In genomic region chr11:117889887-117890340, GRCm38 (mm10) we compare ENCODE assay signal across 10 mouse cellular contexts. TPM values are rescaled to one million over a fixed set of nuclear protein-coding genes. Genes with fewer than 3 reads are reported as not detected.
DNase-seq lines count a peak whose midpoint lies in the region; ATAC-seq lines count a peak whose summit lies in the region.
"Had no signal": no experiment of that assay in that cellular context is flagged by ENCODE, and none has a peak within 500 bp of the region (broad histone marks: within the 10 kb centered on the region; RNA-seq: fewer than 3 reads in every experiment).

No protein-coding gene starts in this region.

- no peaks in the 10 kb centered on the region for H3K9me3 ChIP-seq in lung, embryonic 15.5 days
- no peaks in the 10 kb centered on the region for H3K9me3 ChIP-seq in forebrain, embryonic 14.5 days (replicated peaks; ENCODE audit: control insufficient read depth, low read length)
- no peaks in the 10 kb centered on the region for H3K9me3 ChIP-seq in liver, embryonic 13.5 days (replicated peaks)
- H3K9me3 ChIP-seq in stomach, embryonic 16.5 days (replicated peaks; ENCODE audit: control insufficient read depth, low read length), result no peaks in the 10 kb centered on the region

- peak overlapping the region; percentile 55 for H3K4me2 ChIP-seq in lung, embryonic 15.5 days
- H3K4me2 ChIP-seq in forebrain, embryonic 14.5 days (ENCODE audit: low read length), result peak overlapping the region; percentile 47
- H3K4me2 ChIP-seq in liver, embryonic 13.5 days, result peak overlapping the region; percentile 10; the same call in 1 of the 2 replicates
- peak overlapping the region; percentile 52 for H3K4me2 ChIP-seq in stomach, embryonic 16.5 days (ENCODE audit: low read depth, low read length)

- peak overlapping the region; percentile 17; the same call in 1 of the 2 replicates for H3K4me3 ChIP-seq in lung, embryonic 15.5 days
- H3K4me3 ChIP-seq in forebrain, embryonic 14.5 days (ENCODE audit: low read depth, low read length), result no peak overlapping the region
- no peak overlapping the region for H3K4me3 ChIP-seq in liver, embryonic 13.5 days (replicated peaks)
- peak overlapping the region; percentile 31 for H3K4me3 ChIP-seq in stomach, embryonic 16.5 days (replicated peaks; ENCODE audit: low read length)

- no peaks in the 10 kb centered on the region for H3K36me3 ChIP-seq in lung, embryonic 15.5 days
- no peaks in the 10 kb centered on the region for H3K36me3 ChIP-seq in forebrain, embryonic 14.5 days (ENCODE audit: control insufficient read depth, insufficient read depth, low read length)
- no peaks in the 10 kb centered on the region for H3K36me3 ChIP-seq in liver, embryonic 13.5 days
- H3K36me3 ChIP-seq in stomach, embryonic 16.5 days (ENCODE audit: control insufficient read depth, insufficient read depth, low read length), result no peaks in the 10 kb centered on the region

- WGBS in lung, embryonic 15.5 days, result 19% methylated on average over 11 of the region's 11 CpGs
- WGBS in forebrain, embryonic 14.5 days, result 1% methylated on average over 11 of the region's 11 CpGs
- WGBS in liver, embryonic 13.5 days (ENCODE audit: insufficient replicate concordance), result 20% methylated on average over 11 of the region's 11 CpGs
- 18% methylated on average over 11 of the region's 11 CpGs for WGBS in stomach, embryonic 16.5 days

- peaks cover 36% of the 10 kb centered on the region for H3K4me1 ChIP-seq in lung, embryonic 15.5 days
- peaks cover 29% of the 10 kb centered on the region for H3K4me1 ChIP-seq in forebrain, embryonic 14.5 days (ENCODE audit: control insufficient read depth, insufficient read depth, low read length)
- peaks cover 40% of the 10 kb centered on the region for H3K4me1 ChIP-seq in liver, embryonic 13.5 days (replicated peaks)
- peaks cover 33% of the 10 kb centered on the region for H3K4me1 ChIP-seq in stomach, embryonic 16.5 days (ENCODE audit: control insufficient read depth, insufficient read depth, low read length)

- DNase-seq in lung, postnatal 25 days (ENCODE audit: low spot score), result no peak
- peak; percentile 80 for DNase-seq in forebrain, embryonic 14.5 days (ENCODE audit: low spot score)
- DNase-seq in liver, embryonic 13.5 days, result no peak
- no peak for DNase-seq in urinary bladder, postnatal 10 days (ENCODE audit: low spot score)
- no peak for DNase-seq in cerebellum, postnatal 14 days
- DNase-seq in cerebellum, postnatal 25 days, result no peak
- DNase-seq: cerebellum, adult 11-12 months had no signal

- H3K27ac ChIP-seq in lung, embryonic 15.5 days, result 0 out of 2 replicates have a peak overlapping the region, but pooled peaks have one; percentile 16
- H3K27ac ChIP-seq in forebrain, embryonic 14.5 days (ENCODE audit: low read depth, low read length), result peak overlapping the region; percentile 49
- no peak overlapping the region for H3K27ac ChIP-seq in liver, embryonic 13.5 days
- peak overlapping the region; percentile 52 for H3K27ac ChIP-seq in stomach, embryonic 16.5 days (ENCODE audit: low read length)

- ATAC-seq in lung, embryonic 15.5 days (ENCODE audit: borderline replicate concordance, extremely low read depth, low FRiP score, low TSS enrichment), result 0 out of 2 replicates have a peak, but pooled peaks have one; percentile 20
- peak; percentile 77 for ATAC-seq in forebrain, embryonic 14.5 days
- no peak for ATAC-seq in liver, embryonic 13.5 days (ENCODE audit: low read depth)
- no peak for ATAC-seq in stomach, embryonic 16.5 days (ENCODE audit: insufficient read depth, low FRiP score)

- H3K9ac ChIP-seq in lung, embryonic 15.5 days, result peak overlapping the region; percentile 37
- H3K9ac ChIP-seq in forebrain, embryonic 14.5 days (ENCODE audit: low read length), result peak overlapping the region; percentile 32; the same call in 1 of the 2 replicates
- 0 out of 2 replicates have a peak overlapping the region, but pooled peaks have one; percentile 6 for H3K9ac ChIP-seq in liver, embryonic 13.5 days
- H3K9ac ChIP-seq in stomach, embryonic 16.5 days (ENCODE audit: low read length), result peak overlapping the region; percentile 67

- H3K27me3 ChIP-seq in lung, embryonic 15.5 days, result no peaks in the 10 kb centered on the region
- peaks cover 58% of the 10 kb centered on the region for H3K27me3 ChIP-seq in forebrain, embryonic 14.5 days (replicated peaks; ENCODE audit: control insufficient read depth, insufficient read depth, low read length)
- H3K27me3 ChIP-seq in liver, embryonic 13.5 days, result peaks cover 40% of the 10 kb centered on the region
- no peaks in the 10 kb centered on the region for H3K27me3 ChIP-seq in stomach, embryonic 16.5 days (ENCODE audit: control insufficient read depth, insufficient read depth, low read length)

RNA-seq across cellular contexts. Expression of gene Tha1, which starts 16.6 kb away (rescaled TPM):
- 5.0 and 5.4 TPM in 2 replicates for polyA plus RNA-seq in lung, embryonic 15.5 days (2015; fragmentation: Nextera tagmentation; extraction: Ambion mirVana)
- polyA plus RNA-seq in forebrain, embryonic 14.5 days (2014; fragmentation: Nextera tagmentation; extraction: Ambion mirVana), result 3.3 and 3.4 TPM in 2 replicates
- 1.4 and 1.9 TPM in 2 replicates for polyA plus RNA-seq in liver, embryonic 13.5 days (2015; fragmentation: Nextera tagmentation; extraction: Ambion mirVana)
- polyA plus RNA-seq in stomach, embryonic 16.5 days (2015; fragmentation: Nextera tagmentation; extraction: Ambion mirVana), result 6.8 and 8.2 TPM in 2 replicates

RNA-seq across cellular contexts. Expression of gene Tmem235, which starts 29.4 kb away (rescaled TPM):
- not detected in 2 replicates for polyA plus RNA-seq in lung, embryonic 15.5 days (2015; fragmentation: Nextera tagmentation; extraction: Ambion mirVana)
- not detected in 2 replicates for polyA plus RNA-seq in forebrain, embryonic 14.5 days (2014; fragmentation: Nextera tagmentation; extraction: Ambion mirVana)
- polyA plus RNA-seq in liver, embryonic 13.5 days (2015; fragmentation: Nextera tagmentation; extraction: Ambion mirVana), result not detected in 2 replicates
- not detected in 2 replicates for polyA plus RNA-seq in stomach, embryonic 16.5 days (2015; fragmentation: Nextera tagmentation; extraction: Ambion mirVana)
- polyA plus RNA-seq: liver, embryonic 16.5 days had no signal

RNA-seq across cellular contexts. Expression of gene Birc5, which starts 40.9 kb away (rescaled TPM):
- 352 and 368 TPM in 2 replicates for polyA plus RNA-seq in lung, embryonic 15.5 days (2015; fragmentation: Nextera tagmentation; extraction: Ambion mirVana)
- 106 and 145 TPM in 2 replicates for polyA plus RNA-seq in forebrain, embryonic 14.5 days (2014; fragmentation: Nextera tagmentation; extraction: Ambion mirVana)
- 407 and 437 TPM in 2 replicates for polyA plus RNA-seq in liver, embryonic 13.5 days (2015; fragmentation: Nextera tagmentation; extraction: Ambion mirVana)
- polyA plus RNA-seq in stomach, embryonic 16.5 days (2015; fragmentation: Nextera tagmentation; extraction: Ambion mirVana), result 230 and 247 TPM in 2 replicates

Comparison
In these comparisons a context has a peak if more than half of its experiments do, and no peak if none do; other contexts are left out.
1. ATAC-seq: peak in lung, embryonic 15.5 days (single experiment) and forebrain, embryonic 14.5 days (single experiment); none in liver, embryonic 13.5 days (single experiment) and stomach, embryonic 16.5 days (single experiment).
2. H3K4me3 ChIP-seq: peak in lung, embryonic 15.5 days (single experiment) and stomach, embryonic 16.5 days (single experiment); none in forebrain, embryonic 14.5 days (single experiment) and liver, embryonic 13.5 days (single experiment).
3. H3K9ac ChIP-seq: peak in every context shown above with its lines; median percentile 67 in stomach, embryonic 16.5 days; 37 in lung, embryonic 15.5 days; 32 in forebrain, embryonic 14.5 days; 6 in liver, embryonic 13.5 days.
4. Peak in every context shown above with its lines, with median percentiles within 50 percentile points of each other: H3K4me2 ChIP-seq.